Mouse (Mus musculus) right cerebral cortex, postnatal 4 days (tissue): Measurements from ENCODE around the gene Tmem25.
"Not testable (repeated sequence)": the region's sequence is repeated elsewhere in the genome, so short reads cannot be mapped to it uniquely, and the experiment has no call there.

Source experiments
- DNase-seq: peaks from one replicate; pipeline ENCODE4 v3.0.0-alpha.2; 2022

Tmem25 gene

GRCm38 (mm10) chr9:44772392-44772749 lies 26.7 kb downstream of the Tmem25 start:
- DNase-seq = no peak

- no peak for DNase-seq
Observed at GRCm38 (mm10) chr9:44771376-44771775, 27.7 kb downstream of the Tmem25 start.

GRCm38 (mm10) chr9:44768029-44768394 lies 31.1 kb downstream of the Tmem25 start:
- not testable (repeated sequence) for DNase-seq

DNA sequence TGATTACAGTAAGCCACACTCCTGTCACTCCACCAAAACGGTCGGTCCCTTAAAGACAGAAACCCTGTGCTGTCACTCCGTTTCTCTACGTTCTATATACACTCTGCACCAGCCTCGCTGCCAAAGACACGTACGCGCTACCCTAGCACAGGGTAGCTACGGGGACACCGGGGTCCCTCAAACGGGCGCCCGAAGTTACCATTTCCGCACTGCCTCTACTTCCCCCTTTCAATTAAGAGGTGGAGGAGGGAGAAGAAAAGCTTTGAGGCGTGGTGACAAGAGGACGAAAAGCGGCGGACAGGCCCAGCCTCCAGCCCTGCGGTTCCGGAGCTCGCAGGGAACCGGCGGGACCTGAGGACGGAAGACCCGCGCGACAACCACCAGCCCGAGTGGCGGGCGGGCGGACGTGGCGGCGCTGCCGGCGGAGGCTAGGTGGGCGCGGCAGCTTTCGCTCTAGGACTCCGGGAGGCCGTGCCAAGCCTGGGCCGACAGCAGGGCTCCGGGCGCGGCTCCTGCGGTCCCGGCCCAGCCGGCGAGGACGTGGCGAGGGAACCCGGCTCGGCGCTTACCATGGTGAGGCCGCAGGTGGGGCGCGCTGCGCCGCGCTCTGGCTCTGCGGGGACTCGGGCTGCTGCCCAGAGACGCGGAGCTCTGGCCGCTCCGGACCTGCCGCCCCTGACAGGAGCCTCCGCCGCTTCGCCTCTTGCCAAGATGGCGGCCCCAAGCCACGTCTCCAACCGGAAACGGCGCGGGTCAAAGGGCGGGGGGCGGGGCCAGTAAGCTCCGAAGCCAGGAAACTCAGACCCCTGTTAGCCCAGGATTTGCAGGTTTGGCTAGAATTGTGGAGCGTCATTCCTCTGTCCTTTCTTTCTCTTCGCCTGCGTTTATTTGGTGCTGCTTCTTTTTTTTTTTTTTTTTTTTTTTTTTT lies 31.7 kb downstream of the Tmem25 start, which contains the start of the genes Arcn1 and Ift46:
Gene Arcn1, minus strand, starts transcription at position 745 of the 928 bp plus-strand sequence.
Gene Ift46, plus strand, starts transcription at position 808 of the 928 bp plus-strand sequence.
- peak; percentile 85 for DNase-seq

- DNase-seq = no peak
Observed at GRCm38 (mm10) chr9:44760873-44761272, 38.2 kb downstream of the Tmem25 start.

- no peak for DNase-seq
Observed at GRCm38 (mm10) chr9:44748473-44748872, 50.6 kb downstream of the Tmem25 start.

- no peak for DNase-seq
Observed at GRCm38 (mm10) chr9:44747341-44747740, 51.8 kb downstream of the Tmem25 start.

GRCm38 (mm10) chr9:44746666-44747065 lies 52.4 kb downstream of the Tmem25 start:
- DNase-seq = no peak

DNA sequence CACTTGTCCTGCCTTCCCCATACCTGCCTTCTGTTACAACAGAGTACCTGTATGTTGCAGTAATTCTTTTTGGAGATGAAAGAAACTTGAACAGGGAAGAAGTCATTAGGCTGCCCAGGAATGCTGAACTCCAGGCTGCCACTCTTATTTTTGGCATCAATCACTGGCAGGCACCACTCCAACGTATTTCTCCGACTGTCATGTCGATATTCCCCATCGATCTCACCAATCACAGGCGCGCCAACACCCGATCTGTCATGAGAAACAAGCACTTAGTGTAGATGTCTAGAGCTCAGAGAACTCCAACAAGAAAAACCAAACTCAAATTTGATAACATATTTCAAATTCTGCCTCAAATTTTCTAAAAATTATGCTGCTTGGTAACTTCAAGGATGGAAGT lies 53.7 kb downstream of the Tmem25 start:
- no peak for DNase-seq
